Mouse (Mus musculus) hindbrain, embryonic 11.5 days (tissue): ENCODE measurements around the gene Ccdc88c. TPM values are rescaled to one million over a fixed set of nuclear protein-coding genes. Genes with fewer than 3 reads are reported as not detected.

Source experiments
- microRNA counts: library from miRNA; unstranded; fragments of <30 nt; microRNA quantifications from one replicate; lab custom pipeline; 2015
- polyA plus RNA-seq: library from polyadenylated mRNA; unstranded; fragments of >200 nt; fragmentation: Nextera tagmentation; extraction: Ambion mirVana; gene quantifications from 2 replicates; pipeline ENCODE4 v1.2.1, GENCODE M21; 2014

Gene Ccdc88c
- polyA plus RNA-seq, 1 experiment from 2014 or later: 14.1 TPM

MicroRNAs within 50 kb of the gene (microRNA counts, 519-probe panel; counts per million panel counts)
- microRNA mmu-miR-1190 (lab: Ali Mortazavi, UCI): not detected

Other genes with a start within 250 kb of the Ccdc88c start
- gene Dglucy, start 250.0 kb downstream of the Ccdc88c start, polyA plus RNA-seq: 0.57 TPM in 2 replicates
- 0.22 TPM in 1 of 2 replicates, not detected in the other for gene Gpr68, start 120.9 kb downstream of the Ccdc88c start, polyA plus RNA-seq
- gene Ppp4r3a, start 54.6 kb upstream of the Ccdc88c start, polyA plus RNA-seq: 59.9 and 63.6 TPM in 2 replicates